Mouse (Mus musculus): ENCODE results near the gene Paqr7. TPM values are rescaled to one million over a fixed set of nuclear protein-coding genes. Genes with fewer than 3 reads are reported as not detected.

Gene Paqr7
- polyA plus RNA-seq, 1 experiment from 2014 or later, result 2.7 TPM

DNA sequence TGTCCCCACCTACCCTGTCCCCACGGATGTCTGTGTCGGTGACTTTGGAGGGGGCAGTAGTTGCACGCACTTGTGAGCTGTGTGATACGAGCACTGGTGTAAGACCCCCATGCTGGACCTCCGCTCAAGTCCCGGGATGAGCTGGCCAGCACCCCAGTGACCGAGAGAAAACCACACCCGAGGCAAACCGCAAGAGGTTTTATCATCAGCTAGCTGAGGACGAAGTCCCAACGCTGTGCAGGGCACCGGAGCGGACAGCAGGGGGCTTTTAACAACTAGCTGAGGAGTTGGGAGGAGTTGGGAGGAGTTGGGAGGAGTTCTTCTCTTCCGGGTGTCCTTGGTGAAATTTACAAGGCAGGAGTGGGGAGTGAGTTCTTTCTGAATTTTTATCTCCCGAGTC is 16.3 kb downstream of the Paqr7 start:
- Histone ChIP-seq H3K4me3 (peak overlapping the region; percentile 81), H3K9me3 (no peaks in the 10 kb centered on the region), H3K27me3 (ENCODE audit: poor library complexity, severe bottlenecking) (no peaks in the 10 kb centered on the region), H3K36me3 (replicated peaks) (peaks cover 33% of the 10 kb centered on the region), H3K27ac (peak overlapping the region; percentile 60; the same call in 1 of the 2 replicates), H3K4me1 (peaks cover 46% of the 10 kb centered on the region)
- peak; percentile 50 for DNase-seq (ENCODE audit: extremely low spot score, low spot score)
- 41% methylated on average over 15 of the region's 15 CpGs for WGBS

DNA sequence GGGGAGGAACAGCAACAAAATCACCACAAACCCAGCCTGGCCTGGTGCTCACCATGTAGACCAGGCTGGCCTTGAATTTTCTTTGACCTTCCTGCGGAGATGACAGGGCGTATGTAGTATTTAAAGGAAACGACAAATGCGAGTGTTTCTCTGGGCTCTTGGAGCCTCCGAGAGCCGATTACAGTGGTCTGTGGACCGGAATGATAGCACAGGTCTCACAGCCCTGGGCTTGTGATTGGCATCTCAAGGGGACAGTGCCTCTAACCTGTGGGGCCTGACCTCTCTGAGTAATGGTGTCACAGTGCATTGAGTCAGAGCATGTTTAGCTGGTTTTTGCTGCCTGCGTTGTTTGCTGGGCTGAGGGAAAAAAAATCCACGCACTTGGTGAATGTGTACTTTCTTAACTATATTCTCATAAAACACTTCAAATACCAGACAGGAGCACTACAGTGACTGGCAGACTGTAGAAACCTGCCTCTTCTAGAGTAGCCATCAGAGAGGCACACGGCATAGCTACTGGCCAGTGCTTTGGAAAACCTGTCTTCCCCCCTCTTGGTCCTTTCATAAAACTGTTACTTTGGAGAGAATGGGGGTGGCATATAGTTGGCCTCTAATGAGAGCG is 17.9 kb downstream of the Paqr7 start:
- Histone ChIP-seq H3K27me3 (ENCODE audit: poor library complexity, severe bottlenecking) (no peaks in the 10 kb centered on the region), H3K4me1 (peaks cover 47% of the 10 kb centered on the region), H3K27ac (no peak overlapping the region), H3K4me3 (no peak overlapping the region), H3K9me3 (no peaks in the 10 kb centered on the region), H3K36me3 (replicated peaks) (peaks cover 47% of the 10 kb centered on the region)
- no peak for DNase-seq (ENCODE audit: extremely low spot score, low spot score)
- 90% methylated on average over 11 of the region's 11 CpGs for WGBS

DNA sequence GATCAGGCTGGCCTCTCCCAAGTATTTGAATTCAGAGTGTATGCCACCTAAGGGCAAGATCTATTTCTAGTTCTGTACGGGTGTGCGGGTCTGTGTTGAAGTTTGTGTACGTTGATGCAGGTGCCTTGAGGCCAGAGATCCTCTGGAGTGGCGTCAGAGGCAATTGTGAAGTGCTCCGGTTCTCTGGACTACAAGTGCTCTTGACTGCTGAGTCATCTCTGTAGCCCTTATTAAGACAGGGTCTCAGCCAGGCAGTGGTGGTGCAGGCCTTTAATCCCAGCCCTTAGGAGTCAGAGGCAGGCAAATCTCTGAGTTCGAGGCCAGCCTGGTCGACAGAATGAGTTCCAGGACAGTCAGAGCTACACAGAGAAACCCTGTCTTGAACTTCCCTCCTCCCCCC is 19.1 kb downstream of the Paqr7 start:
- H3K27me3 ChIP-seq (ENCODE audit: poor library complexity, severe bottlenecking), result no peaks in the 10 kb centered on the region
- DNase-seq (ENCODE audit: extremely low spot score, low spot score), result no peak
- no peaks in the 10 kb centered on the region for H3K9me3 ChIP-seq
- WGBS, result 80% methylated on average over 7 of the region's 7 CpGs
- no peak overlapping the region for H3K4me3 ChIP-seq
- H3K4me1 ChIP-seq, result peaks cover 47% of the 10 kb centered on the region
- H3K36me3 ChIP-seq (replicated peaks), result peaks cover 58% of the 10 kb centered on the region
- no peak overlapping the region for H3K27ac ChIP-seq

DNA sequence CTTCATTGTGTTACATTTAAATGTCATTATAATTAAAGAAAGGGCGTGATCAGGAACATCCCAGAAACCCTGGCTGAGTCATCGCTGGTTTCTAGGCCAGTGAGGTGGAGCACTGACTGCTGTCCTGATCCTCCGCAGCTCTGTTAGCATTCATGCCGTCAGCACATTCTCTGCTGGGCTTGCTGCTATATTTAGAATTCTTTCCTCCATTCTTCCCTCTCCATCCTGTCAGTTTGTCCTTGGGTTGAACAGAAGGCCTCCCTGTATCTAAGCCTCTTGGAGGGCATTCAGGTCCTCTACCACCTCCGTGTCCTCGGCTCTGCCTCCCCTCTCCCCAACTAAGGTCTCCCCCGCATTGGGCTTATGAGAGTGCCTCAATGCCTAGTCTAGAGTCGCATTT is 20.5 kb downstream of the Paqr7 start:
- DNase-seq (ENCODE audit: extremely low spot score, low spot score), result no peak
- H3K4me3 ChIP-seq, result no peak overlapping the region
- H3K27ac ChIP-seq, result no peak overlapping the region
- peaks cover 36% of the 10 kb centered on the region for H3K4me1 ChIP-seq
- peaks cover 72% of the 10 kb centered on the region for H3K36me3 ChIP-seq (replicated peaks)
- H3K9me3 ChIP-seq, result no peaks in the 10 kb centered on the region
- no peaks in the 10 kb centered on the region for H3K27me3 ChIP-seq (ENCODE audit: poor library complexity, severe bottlenecking)
- 85% methylated on average over 8 of the region's 8 CpGs for WGBS

DNA sequence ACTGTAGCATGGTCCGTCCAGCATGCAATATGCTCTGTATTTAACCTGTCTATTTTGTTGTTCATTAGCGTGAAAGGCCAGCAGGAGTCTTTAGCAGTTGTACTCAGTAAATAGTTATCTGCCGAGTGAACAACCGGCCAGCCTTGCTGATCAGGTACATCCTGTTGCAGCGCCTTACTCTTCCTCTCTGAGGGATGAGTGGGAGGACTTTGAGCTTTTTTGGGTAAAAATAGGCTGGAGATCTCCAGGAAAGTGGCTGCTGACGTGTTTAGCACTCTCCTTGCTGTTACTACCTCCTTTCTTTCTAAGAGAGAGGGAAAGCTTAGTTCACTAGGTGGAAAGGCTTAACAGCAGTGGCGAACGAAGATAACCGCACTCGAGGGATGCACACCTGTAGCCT is 21.2 kb downstream of the Paqr7 start:
- Histone ChIP-seq H3K27me3 (ENCODE audit: poor library complexity, severe bottlenecking) (no peaks in the 10 kb centered on the region), H3K27ac (no peak overlapping the region), H3K9me3 (no peaks in the 10 kb centered on the region), H3K36me3 (replicated peaks) (peaks cover 76% of the 10 kb centered on the region), H3K4me3 (no peak overlapping the region), H3K4me1 (peaks cover 29% of the 10 kb centered on the region)
- DNase-seq (ENCODE audit: extremely low spot score, low spot score), result no peak
- 91% methylated on average over 10 of the region's 10 CpGs for WGBS

DNA sequence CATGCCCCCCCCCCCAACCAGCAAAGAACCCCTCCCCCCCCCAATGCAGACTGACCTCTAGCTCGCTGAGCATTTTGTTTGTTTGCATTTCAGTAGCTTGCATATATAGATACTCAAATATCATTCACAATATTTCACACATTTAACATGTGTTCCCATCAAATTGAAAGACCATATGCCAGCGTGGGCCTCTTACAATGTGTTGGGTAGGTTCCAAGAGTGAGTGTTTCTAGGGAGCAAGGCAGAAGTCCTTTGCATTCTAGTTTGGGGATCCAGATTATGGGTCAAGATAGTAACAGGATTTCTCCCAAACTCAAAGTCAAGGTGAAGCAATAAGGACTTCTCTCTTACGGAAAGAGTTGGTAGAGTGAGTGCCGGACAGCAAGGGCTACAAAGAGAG is 22.0 kb downstream of the Paqr7 start:
- H3K4me1 ChIP-seq, result peaks cover 21% of the 10 kb centered on the region
- no peak overlapping the region for H3K27ac ChIP-seq
- no peak overlapping the region for H3K4me3 ChIP-seq
- DNase-seq (ENCODE audit: extremely low spot score, low spot score), result no peak
- no peaks in the 10 kb centered on the region for H3K9me3 ChIP-seq
- H3K36me3 ChIP-seq (replicated peaks), result peaks cover 79% of the 10 kb centered on the region
- H3K27me3 ChIP-seq (ENCODE audit: poor library complexity, severe bottlenecking), result no peaks in the 10 kb centered on the region
- WGBS, result 90% methylated on average over 4 of the region's 4 CpGs

DNA sequence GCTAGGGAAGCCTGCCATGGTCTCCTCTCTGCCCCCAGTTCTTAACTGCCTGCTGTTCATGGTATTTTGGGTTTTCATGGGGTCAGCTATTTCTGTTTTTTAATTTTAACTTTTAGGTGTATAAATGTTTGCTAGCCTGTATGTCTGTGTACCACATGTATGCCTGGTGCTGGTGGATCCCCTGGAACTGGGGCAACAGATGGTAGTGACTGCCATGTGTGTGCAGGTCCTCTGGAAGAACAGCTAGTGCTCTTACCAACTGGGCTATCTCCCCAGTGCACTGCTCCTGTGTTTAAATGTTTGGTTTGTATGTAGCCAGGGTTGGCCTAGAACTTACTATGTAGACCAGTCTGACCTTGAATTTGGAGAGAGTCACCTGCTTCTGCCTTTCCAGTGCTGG is 22.8 kb downstream of the Paqr7 start:
- Histone ChIP-seq H3K27me3 (ENCODE audit: poor library complexity, severe bottlenecking) (no peaks in the 10 kb centered on the region), H3K27ac (no peak overlapping the region), H3K4me1 (peaks cover 13% of the 10 kb centered on the region; the same call in 1 of the 2 replicates), H3K9me3 (no peaks in the 10 kb centered on the region), H3K4me3 (no peak overlapping the region), H3K36me3 (replicated peaks) (peaks cover 80% of the 10 kb centered on the region)
- no peak for DNase-seq (ENCODE audit: extremely low spot score, low spot score)

DNA sequence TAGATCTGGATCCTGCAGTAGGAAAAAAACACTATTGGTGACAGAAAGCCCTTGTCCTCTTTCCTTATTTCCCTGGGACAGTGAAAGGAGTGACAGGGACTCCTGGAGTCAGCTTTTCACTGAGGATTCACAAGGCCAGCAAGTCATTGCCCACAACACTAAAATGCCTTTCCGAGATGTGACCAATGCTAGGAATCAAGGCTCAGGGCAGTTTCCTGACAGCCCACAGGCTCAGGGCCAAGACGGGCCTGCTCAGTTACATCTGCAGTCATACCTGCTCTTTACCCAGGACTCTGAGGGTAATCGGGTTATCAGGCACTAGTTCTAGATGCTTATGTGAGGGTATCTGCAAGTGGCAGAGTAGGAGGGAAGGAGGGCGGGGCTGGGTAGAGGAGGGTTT is 26.9 kb downstream of the Paqr7 start:
- Histone ChIP-seq H3K4me3 (no peak overlapping the region), H3K27ac (no peak overlapping the region), H3K9me3 (no peaks in the 10 kb centered on the region), H3K27me3 (ENCODE audit: poor library complexity, severe bottlenecking) (no peaks in the 10 kb centered on the region), H3K4me1 (peaks cover 7% of the 10 kb centered on the region; the same call in 1 of the 2 replicates), H3K36me3 (replicated peaks) (peaks cover 97% of the 10 kb centered on the region)
- WGBS, result 91% methylated on average over 4 of the region's 4 CpGs
- no peak for DNase-seq (ENCODE audit: extremely low spot score, low spot score)

DNA sequence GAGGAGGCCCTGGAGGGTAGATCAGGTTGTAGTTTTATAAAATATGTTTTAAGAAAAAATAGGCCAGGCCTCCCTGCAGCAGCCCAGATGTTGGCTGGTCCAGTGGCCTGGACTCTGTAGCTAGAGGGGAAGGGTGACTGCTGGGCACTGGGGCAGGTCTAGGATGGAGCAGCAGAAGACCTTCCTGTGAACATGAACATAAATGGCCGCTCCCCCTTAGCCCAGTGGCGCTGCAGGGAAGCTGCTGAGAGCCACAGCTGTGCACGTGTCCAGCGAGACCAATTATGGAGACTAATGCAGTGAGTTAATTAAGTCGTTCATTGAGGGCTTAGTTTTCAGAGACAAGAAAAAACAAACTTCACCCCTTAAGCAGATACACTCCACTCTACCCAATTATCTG is 29.3 kb downstream of the Paqr7 start:
- 85% methylated on average over 5 of the region's 5 CpGs for WGBS
- Histone ChIP-seq H3K9me3 (no peaks in the 10 kb centered on the region), H3K4me1 (peaks cover 7% of the 10 kb centered on the region; the same call in 1 of the 2 replicates), H3K27ac (no peak overlapping the region), H3K27me3 (ENCODE audit: poor library complexity, severe bottlenecking) (no peaks in the 10 kb centered on the region), H3K36me3 (replicated peaks) (peaks cover 100% of the 10 kb centered on the region), H3K4me3 (no peak overlapping the region)
- DNase-seq (ENCODE audit: extremely low spot score, low spot score), result no peak

DNA sequence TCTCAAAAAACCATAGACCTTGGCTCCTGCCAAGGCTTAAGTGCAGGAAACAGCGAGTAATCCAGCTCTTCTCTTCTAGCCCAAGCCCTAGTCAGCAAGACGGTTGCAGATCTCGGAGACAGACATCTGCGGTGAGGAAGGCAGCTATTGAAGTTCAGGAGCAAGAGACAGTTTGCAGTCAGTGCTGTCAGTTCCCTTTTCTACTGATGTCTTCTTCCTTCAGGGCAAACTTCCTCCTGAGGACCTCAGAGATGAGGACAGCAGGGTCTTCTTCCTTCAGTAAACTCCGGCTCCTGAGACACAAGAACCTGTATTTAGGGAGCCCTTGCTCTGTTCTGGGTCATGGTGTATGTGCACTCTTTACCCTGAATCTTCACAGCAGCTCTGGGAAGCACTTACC is 29.7 kb downstream of the Paqr7 start:
- 89% methylated on average over 5 of the region's 5 CpGs for WGBS
- no peaks in the 10 kb centered on the region for H3K27me3 ChIP-seq (ENCODE audit: poor library complexity, severe bottlenecking)
- no peak for DNase-seq (ENCODE audit: extremely low spot score, low spot score)
- H3K4me3 ChIP-seq, result no peak overlapping the region
- H3K4me1 ChIP-seq, result peaks cover 7% of the 10 kb centered on the region; the same call in 1 of the 2 replicates
- no peak overlapping the region for H3K27ac ChIP-seq
- H3K9me3 ChIP-seq, result no peaks in the 10 kb centered on the region
- peaks cover 100% of the 10 kb centered on the region for H3K36me3 ChIP-seq (replicated peaks)

DNA sequence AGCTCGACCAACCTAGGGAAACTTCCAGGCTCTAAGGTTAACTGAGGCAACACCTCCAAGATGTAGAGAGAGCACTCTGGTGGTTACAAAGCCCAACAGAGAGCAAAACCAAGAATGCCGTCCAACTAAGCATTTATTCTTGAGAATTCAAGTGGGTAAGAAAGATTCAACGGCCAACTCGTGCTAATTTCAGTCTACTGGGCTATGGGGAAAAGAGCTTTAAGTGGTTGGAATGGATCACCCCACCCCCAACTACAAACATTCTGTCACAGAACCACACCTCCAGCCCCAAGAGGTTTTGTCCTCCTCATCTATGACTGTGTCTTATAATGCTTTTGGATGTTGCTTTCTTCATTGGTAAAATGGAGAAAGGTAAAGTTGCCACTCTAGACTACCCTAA is 36.4 kb downstream of the Paqr7 start:
- Histone ChIP-seq H3K4me3 (no peak overlapping the region), H3K27ac (no peak overlapping the region), H3K4me1 (peaks cover 25% of the 10 kb centered on the region), H3K27me3 (ENCODE audit: poor library complexity, severe bottlenecking) (no peaks in the 10 kb centered on the region), H3K36me3 (replicated peaks) (peaks cover 41% of the 10 kb centered on the region), H3K9me3 (no peaks in the 10 kb centered on the region)
- 90% methylated on average over 4 of the region's 4 CpGs for WGBS
- DNase-seq (ENCODE audit: extremely low spot score, low spot score), result no peak

DNA sequence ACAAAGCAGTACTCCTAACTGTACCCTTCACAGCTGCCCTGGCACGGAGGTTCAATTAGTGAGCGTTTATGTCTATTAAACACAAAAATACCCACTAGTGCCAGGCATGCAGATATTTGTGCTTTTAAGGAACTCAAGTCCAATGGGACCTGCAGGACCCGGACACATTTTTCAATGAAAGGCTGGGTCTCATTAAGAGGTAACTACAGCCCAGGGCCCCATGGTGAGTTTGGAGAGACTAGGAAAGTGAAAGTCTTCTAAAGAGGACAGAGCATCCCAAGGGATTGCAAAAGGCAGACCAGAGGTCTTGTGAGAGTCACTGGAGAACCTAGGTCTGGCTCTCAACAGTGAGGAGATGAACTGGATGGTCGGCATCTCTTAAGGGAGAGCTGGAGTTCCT is 36.9 kb downstream of the Paqr7 start:
- Histone ChIP-seq H3K4me1 (peaks cover 25% of the 10 kb centered on the region), H3K9me3 (no peaks in the 10 kb centered on the region), H3K4me3 (peak overlapping the region; percentile 95), H3K27ac (no peak overlapping the region), H3K27me3 (ENCODE audit: poor library complexity, severe bottlenecking) (no peaks in the 10 kb centered on the region), H3K36me3 (replicated peaks) (peaks cover 41% of the 10 kb centered on the region)
- DNase-seq (ENCODE audit: extremely low spot score, low spot score), result no peak
- 90% methylated on average over 4 of the region's 4 CpGs for WGBS

DNA sequence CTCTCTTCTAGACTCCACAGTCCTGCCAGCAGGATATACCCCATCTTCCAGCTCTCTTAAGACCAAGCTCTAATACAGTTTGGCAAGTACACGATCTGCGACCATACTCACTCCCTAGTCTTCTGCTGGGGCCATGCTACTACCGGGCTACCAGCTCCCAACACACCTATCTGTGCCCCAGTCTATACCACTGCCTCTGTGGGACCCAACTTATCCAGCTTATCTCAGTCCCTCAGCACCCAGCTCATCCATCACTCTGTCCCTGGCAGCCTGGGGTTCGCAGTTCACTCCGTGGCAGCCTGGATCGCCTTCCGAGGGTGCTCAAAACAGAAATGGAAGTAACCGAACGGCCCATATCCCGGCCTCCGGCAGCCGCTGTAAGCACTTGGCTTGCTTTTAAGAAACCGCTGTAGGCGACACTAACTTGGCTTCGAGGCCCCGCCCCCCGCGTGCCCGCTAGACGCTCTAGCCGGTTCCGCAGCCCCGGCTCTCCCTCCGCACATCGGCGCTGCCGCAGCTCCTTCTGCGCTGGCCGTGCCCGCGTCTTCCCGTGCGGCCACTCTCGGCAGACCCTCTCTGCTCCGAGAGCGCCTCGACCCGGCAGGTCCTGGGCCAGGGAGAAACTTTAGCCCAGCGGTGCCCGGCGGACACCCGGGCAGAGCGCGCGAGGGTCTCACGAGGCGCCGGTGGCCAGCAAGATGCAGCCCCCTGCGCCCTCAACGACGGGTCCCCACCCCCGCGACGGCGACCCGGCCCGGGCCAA is 37.8 kb downstream of the Paqr7 start:
- Histone ChIP-seq H3K27ac (peak overlapping the region; percentile 88), H3K4me1 (peaks cover 25% of the 10 kb centered on the region), H3K27me3 (ENCODE audit: poor library complexity, severe bottlenecking) (no peaks in the 10 kb centered on the region), H3K9me3 (no peaks in the 10 kb centered on the region), H3K4me3 (peak overlapping the region; percentile 95), H3K36me3 (replicated peaks) (peaks cover 41% of the 10 kb centered on the region)
- WGBS, result 1% methylated on average over 57 of the region's 57 CpGs
- DNase-seq (ENCODE audit: extremely low spot score, low spot score), result peak; percentile 61

All from forebrain, embryonic 10.5 days (tissue).